ENCODE assay signal across 8 mouse cellular contexts in genomic region chr2:31469480-31469879, GRCm38 (mm10). TPM values are rescaled to one million over a fixed set of nuclear protein-coding genes. Genes with fewer than 3 reads are reported as not detected.
DNase-seq lines count a peak whose midpoint lies in the region; ATAC-seq and TF ChIP-seq lines count a peak whose summit lies in the region.

No protein-coding gene starts in this region.

- TF ChIP-seq CTCF in gastrocnemius, adult 2 months (IDR thresholded peaks at IDR 0.05), result no peak

- H3K4me1 ChIP-seq in ES-E14 (ENCODE audit: control insufficient read depth in 2 of 2, insufficient read depth in 2 of 2, low read length in 2 of 2, poor library complexity in 1 of 2), result peaks cover 2 to 24% of the 10 kb centered on the region in 2 experiments; a peak in 3 of 4 replicates
- H3K4me1 ChIP-seq in hindbrain, embryonic 16.5 days (ENCODE audit: control insufficient read depth, insufficient read depth, low read depth, low read length), result peaks cover 11% of the 10 kb centered on the region
- H3K4me1 ChIP-seq in liver, embryonic 16.5 days (ENCODE audit: control insufficient read depth, low read depth, low read length), result peaks cover 2% of the 10 kb centered on the region

- peak overlapping the region; percentile 81 for H3K4me3 ChIP-seq in gastrocnemius, adult 2 months
- peak overlapping the region; percentile 29 to 91 for H3K4me3 ChIP-seq in ES-E14 (ENCODE audit: insufficient read depth in 1 of 2, low read depth in 1 of 2, low read length in 2 of 2, poor library complexity in 1 of 2, severe bottlenecking in 1 of 2)
- H3K4me3 ChIP-seq in hindbrain, embryonic 16.5 days (ENCODE audit: low read length), result peak overlapping the region; percentile 50
- H3K4me3 ChIP-seq in liver, embryonic 16.5 days (ENCODE audit: low read depth, low read length), result peak overlapping the region; percentile 63

- peak overlapping the region; percentile 97 for H3K4me2 ChIP-seq in hindbrain, embryonic 16.5 days (ENCODE audit: low read length)
- H3K4me2 ChIP-seq in liver, embryonic 16.5 days (ENCODE audit: low read depth, low read length), result peak overlapping the region; percentile 65

- intact Hi-C loops in gastrocnemius, adult 2 months (cut with DNase I), result no loop called here
- intact Hi-C loops in gastrocnemius, postnatal 14 days (cut with DNase I; ENCODE audit: low total_unique reads), result no loop called here

- H3K9me3 ChIP-seq in ES-E14 (ENCODE audit: control insufficient read depth, insufficient read depth, low read depth, low read length), result no peaks in the 10 kb centered on the region
- H3K9me3 ChIP-seq in hindbrain, embryonic 16.5 days (ENCODE audit: control insufficient read depth, low read length), result no peaks in the 10 kb centered on the region
- no peaks in the 10 kb centered on the region for H3K9me3 ChIP-seq in liver, embryonic 16.5 days (replicated peaks; ENCODE audit: control insufficient read depth, low read length)

- in situ Hi-C loops in ES-E14 (cut with MboI; ENCODE audit: low sequenced_read_pairs in 2 of 2, unreplicated experiment in 2 of 2), result no loop called here

- H3K9ac ChIP-seq in ES-E14 (ENCODE audit: insufficient read depth, low read depth, low read length, poor library complexity, severe bottlenecking), result peak overlapping the region; percentile 38
- peak overlapping the region; percentile 63 for H3K9ac ChIP-seq in hindbrain, embryonic 16.5 days (ENCODE audit: low read depth, low read length)
- H3K9ac ChIP-seq in liver, embryonic 16.5 days (ENCODE audit: low read depth, low read length), result 0 out of 2 replicates have a peak overlapping the region, but pooled peaks have one; percentile 16

- no peak for DNase-seq in gastrocnemius, adult 2 months
- no peak for DNase-seq in gastrocnemius, postnatal 14 days
- DNase-seq in ES-E14 (ENCODE audit: low read depth, low spot score), result no peak
- DNase-seq in adrenal gland, postnatal 14 days, result no peak
- no peak for DNase-seq in thymus, adult 18-20 months
- no peak for DNase-seq in cerebellum, adult 11 months

- peak overlapping the region; percentile 78 for H3K27ac ChIP-seq in gastrocnemius, adult 2 months
- no peak overlapping the region; the same call in 1 of the 2 replicates for H3K27ac ChIP-seq in ES-E14 (ENCODE audit: insufficient read depth, low read depth, low read length, poor library complexity, severe bottlenecking)
- no peak overlapping the region for H3K27ac ChIP-seq in hindbrain, embryonic 16.5 days (ENCODE audit: low read depth, low read length)
- no peak overlapping the region for H3K27ac ChIP-seq in liver, embryonic 16.5 days (ENCODE audit: low read length)

- 17% methylated on average over 7 of the region's 7 CpGs for WGBS in hindbrain, embryonic 16.5 days
- WGBS in liver, embryonic 16.5 days (ENCODE audit: insufficient replicate concordance), result 32% methylated on average over 7 of the region's 7 CpGs

- peaks cover 9% of the 10 kb centered on the region for H3K36me3 ChIP-seq in ES-E14 (ENCODE audit: control insufficient read depth, insufficient read depth, low read length, poor library complexity, severe bottlenecking)
- no peaks in the 10 kb centered on the region for H3K36me3 ChIP-seq in hindbrain, embryonic 16.5 days (ENCODE audit: control insufficient read depth, insufficient read depth, low read length)
- H3K36me3 ChIP-seq in liver, embryonic 16.5 days (ENCODE audit: control insufficient read depth, insufficient read depth), result no peaks in the 10 kb centered on the region

- ATAC-seq in hindbrain, embryonic 16.5 days, result no peak
- ATAC-seq in liver, embryonic 16.5 days (ENCODE audit: low read depth), result no peak

- H3K27me3 ChIP-seq in hindbrain, embryonic 16.5 days (replicated peaks; ENCODE audit: control insufficient read depth, insufficient read depth, low read length), result peaks cover 30% of the 10 kb centered on the region
- peaks cover 4% of the 10 kb centered on the region; the same call in 1 of the 2 replicates for H3K27me3 ChIP-seq in liver, embryonic 16.5 days (ENCODE audit: control insufficient read depth, insufficient read depth, low read depth, low read length)

TF ChIP-seq in ES-E14, 5 proteins besides CTCF, POLR2A, EP300 and RAD21:
- TF ChIP-seq CHD2 (IDR thresholded peaks at IDR 0.05; ENCODE audit: low read depth, low read length) (no peak), MAFK (IDR thresholded peaks at IDR 0.05; ENCODE audit: insufficient read depth, low read depth, low read length) (no peak), ZC3H11A (IDR thresholded peaks at IDR 0.05; ENCODE audit: borderline replicate concordance, low read depth, low read length) (no peak), ZNF384 (IDR thresholded peaks at IDR 0.05; ENCODE audit: low read depth, low read length) (no peak), HCFC1 (IDR thresholded peaks at IDR 0.05; ENCODE audit: borderline replicate concordance, insufficient read depth, low read length) (no peak)
TF ChIP-seq in ES-E14: peak in this region for 0.

RNA-seq across cellular contexts. Expression of gene Ass1, which starts 0.5 kb away (rescaled TPM):
- total RNA-seq in gastrocnemius, adult 2 months (2021), result 1 to 10 TPM; 2.6 to 3.9 TPM
- total RNA-seq in gastrocnemius, postnatal 14 days (2021), result 1 to 10 TPM; 1.2 to 2.0 TPM
- 120 and 154 TPM in 2 replicates for total RNA-seq in ES-E14 (2012; rRNA removed)
- polyA plus RNA-seq in hindbrain, embryonic 16.5 days (2015; fragmentation: Nextera tagmentation; extraction: Ambion mirVana), result 13.0 and 16.1 TPM in 2 replicates
- polyA plus RNA-seq in liver, embryonic 16.5 days (2015; fragmentation: Nextera tagmentation; extraction: Ambion mirVana), result 399 and 480 TPM in 2 replicates
- total RNA-seq in adrenal gland, postnatal 14 days (2021), result 46.9 and 410 TPM in 2 replicates
